Mouse (Mus musculus) olfactory bulb, adult 2 months (tissue): ENCODE measurements around the gene Slc8b1.

ENCODE experiments used
- CTCF ChIP-seq: fragments of 200-500 bp; IDR thresholded peaks from 2 replicates; pipeline ENCODE4 v1.5.1; 2012; ENCODE audit warnings: low read depth, mild to moderate bottlenecking, low read length, moderate library complexity; ENCODE audit not compliant: insufficient read depth
- POLR2A ChIP-seq: fragments of 200-500 bp; IDR thresholded peaks from 2 replicates; pipeline ENCODE4 v1.6.1; 2012; ENCODE audit warnings: mild to moderate bottlenecking, low read depth, low read length, moderate library complexity; ENCODE audit not compliant: insufficient read depth

DNA sequence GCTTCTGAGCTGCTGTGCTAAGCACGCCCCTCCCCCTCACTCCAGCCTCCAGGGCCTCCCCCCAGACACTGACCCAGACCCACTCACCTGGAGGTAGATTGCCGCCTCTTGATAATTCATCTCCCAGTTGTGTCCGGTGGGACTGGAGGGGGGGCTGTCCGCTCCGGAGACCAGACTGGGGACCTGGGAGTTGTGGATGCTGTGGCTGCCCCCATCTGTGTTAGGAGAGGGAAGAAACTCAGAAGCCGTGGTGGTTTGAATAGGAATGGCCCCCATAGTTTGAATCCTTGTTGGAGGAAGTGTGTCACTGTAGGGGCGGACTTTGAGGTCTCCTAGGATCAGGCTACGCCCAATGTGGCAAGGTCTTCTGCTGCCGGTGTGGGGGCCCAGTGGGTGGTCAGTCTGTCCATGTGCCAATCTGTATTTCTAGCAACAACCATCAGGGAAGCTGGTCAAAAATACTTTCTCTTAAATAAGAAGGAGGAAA is 49.2 kb downstream of the Slc8b1 start:
- TF ChIP-seq POLR2A: no peak
- no peak for TF ChIP-seq CTCF
